Comparison of ENCODE assay signal across 8 mouse cellular contexts in genomic region chr4:82511524-82511923, GRCm38 (mm10).
DNase-seq lines count a peak whose midpoint lies in the region; ATAC-seq and TF ChIP-seq lines count a peak whose summit lies in the region.

No protein-coding gene starts in this region.

- peaks cover 10% of the 10 kb centered on the region; the same call in 1 of the 2 replicates for H3K4me1 ChIP-seq in lung, adult 2 months (ENCODE audit: control insufficient read depth, insufficient read depth, low read length)
- peaks cover 55% of the 10 kb centered on the region for H3K4me1 ChIP-seq in heart, embryonic 10.5 days
- peaks cover 48% of the 10 kb centered on the region for H3K4me1 ChIP-seq in lung, embryonic 15.5 days
- H3K4me1 ChIP-seq in stomach, embryonic 15.5 days: peaks cover 10% of the 10 kb centered on the region; the same call in 1 of the 2 replicates

- TF ChIP-seq POLR2A in lung, adult 2 months (IDR thresholded peaks at IDR 0.05; ENCODE audit: borderline replicate concordance, extremely low read depth, low read depth, low read length): no peak

- no peaks in the 10 kb centered on the region for H3K27me3 ChIP-seq in heart, embryonic 10.5 days (ENCODE audit: insufficient read depth, poor library complexity, severe bottlenecking)
- H3K27me3 ChIP-seq in lung, embryonic 15.5 days: no peaks in the 10 kb centered on the region
- H3K27me3 ChIP-seq in stomach, embryonic 15.5 days (replicated peaks): no peaks in the 10 kb centered on the region

- peak overlapping the region; percentile 40 for H3K4me3 ChIP-seq in lung, adult 2 months (replicated peaks; ENCODE audit: extremely low read depth, low read depth, low read length)
- H3K4me3 ChIP-seq in heart, embryonic 10.5 days: peak overlapping the region; percentile 63
- H3K4me3 ChIP-seq in lung, embryonic 15.5 days: peak overlapping the region; percentile 47
- peak overlapping the region; percentile 25 for H3K4me3 ChIP-seq in stomach, embryonic 15.5 days (replicated peaks)

- H3K36me3 ChIP-seq in heart, embryonic 10.5 days: no peaks in the 10 kb centered on the region
- H3K36me3 ChIP-seq in lung, embryonic 15.5 days: no peaks in the 10 kb centered on the region
- H3K36me3 ChIP-seq in stomach, embryonic 15.5 days: no peaks in the 10 kb centered on the region

- H3K9me3 ChIP-seq in heart, embryonic 10.5 days: no peaks in the 10 kb centered on the region
- H3K9me3 ChIP-seq in lung, embryonic 15.5 days: no peaks in the 10 kb centered on the region
- H3K9me3 ChIP-seq in stomach, embryonic 15.5 days: no peaks in the 10 kb centered on the region

- DNase-seq in lung, adult 2 months: peak; percentile 61
- DNase-seq in lung, postnatal 25 days (ENCODE audit: low spot score): no peak
- peak; percentile 79 for DNase-seq in embryo, embryonic 10 days (ENCODE audit: low spot score)
- DNase-seq in heart, embryonic 10.5 days (ENCODE audit: low spot score): no peak
- peak; percentile 88 for DNase-seq in kidney, adult 9 months
- no peak for DNase-seq in thymus, postnatal 0 days (ENCODE audit: low spot score)

- ATAC-seq in lung, embryonic 15.5 days (ENCODE audit: borderline replicate concordance, extremely low read depth, low FRiP score, low TSS enrichment): no peak
- ATAC-seq in stomach, embryonic 15.5 days (ENCODE audit: insufficient read depth, low FRiP score, low read depth): no peak

- H3K4me2 ChIP-seq in lung, embryonic 15.5 days: peak overlapping the region; percentile 93
- H3K4me2 ChIP-seq in stomach, embryonic 15.5 days: peak overlapping the region; percentile 73

- no peak for TF ChIP-seq CTCF in lung, adult 2 months (IDR thresholded peaks at IDR 0.05; ENCODE audit: insufficient read depth, low read length)

- H3K9ac ChIP-seq in lung, embryonic 15.5 days: peak overlapping the region; percentile 62
- peak overlapping the region; percentile 20; the same call in 1 of the 2 replicates for H3K9ac ChIP-seq in stomach, embryonic 15.5 days

- peak overlapping the region; percentile 94 for H3K27ac ChIP-seq in heart, embryonic 10.5 days
- peak overlapping the region; percentile 96 for H3K27ac ChIP-seq in lung, embryonic 15.5 days
- peak overlapping the region; percentile 95 for H3K27ac ChIP-seq in stomach, embryonic 15.5 days

- under 1% methylated on average over 8 of the region's 8 CpGs for WGBS in lung, adult 2 months
- 2% methylated on average over 8 of the region's 8 CpGs for WGBS in heart, embryonic 10.5 days
- 1% methylated on average over 8 of the region's 8 CpGs for WGBS in lung, embryonic 15.5 days
- 3% methylated on average over 8 of the region's 8 CpGs for WGBS in stomach, embryonic 15.5 days

Comparison
In these comparisons a context has a peak if more than half of its experiments do, and no peak if none do; other contexts are left out.
1. DNase-seq: peak in lung, adult 2 months (single experiment), embryo, embryonic 10 days (single experiment) and kidney, adult 9 months (single experiment); none in lung, postnatal 25 days (single experiment), heart, embryonic 10.5 days (single experiment) and thymus, postnatal 0 days (single experiment).
2. Peak in every context shown above with its lines, with median percentiles within 50 percentile points of each other: H3K4me3 ChIP-seq and H3K27ac ChIP-seq.